19 mouse cellular contexts compared by ENCODE assay signal in the genomic region with DNA sequence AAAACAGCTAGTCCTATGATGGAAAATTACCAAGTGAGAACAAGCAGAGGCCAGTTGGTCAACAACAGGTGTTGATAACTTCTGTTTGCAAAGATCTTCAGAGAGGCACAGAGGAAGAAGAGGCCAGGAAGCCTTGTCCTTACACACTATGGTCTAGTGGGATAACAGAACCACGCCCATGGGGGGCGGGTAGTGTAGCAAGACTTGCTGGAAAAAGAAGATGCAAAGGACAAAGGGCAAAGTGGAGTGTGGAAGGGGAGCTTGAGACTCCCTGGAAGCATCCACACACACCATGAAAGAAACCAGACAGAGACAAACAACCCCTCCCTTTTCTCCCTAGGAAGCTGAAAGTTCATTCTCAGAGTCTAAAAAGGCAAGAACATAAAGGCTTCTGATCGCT. TPM values are rescaled to one million over a fixed set of nuclear protein-coding genes. Genes with fewer than 3 reads are reported as not detected.
DNase-seq lines count a peak whose midpoint lies in the region; ATAC-seq and TF ChIP-seq lines count a peak whose summit lies in the region.
"Had no signal": no experiment of that assay in that cellular context is flagged by ENCODE, and none has a peak within 500 bp of the region (broad histone marks: within the 10 kb centered on the region; RNA-seq: fewer than 3 reads in every experiment).

No protein-coding gene starts in this region.

- no peak overlapping the region; the same call in 1 of the 2 replicates for H3K27ac ChIP-seq in heart, embryonic 10.5 days
- H3K27ac ChIP-seq in liver, postnatal 0 days (ENCODE audit: low read depth), result no peak overlapping the region
- no peak overlapping the region for H3K27ac ChIP-seq in hindbrain, embryonic 13.5 days
- H3K27ac ChIP-seq: embryonic facial prominence, embryonic 15.5 days; forebrain, embryonic 10.5 days; hindbrain, embryonic 10.5 days; limb, embryonic 15.5 days had no signal

- H3K9ac ChIP-seq in liver, postnatal 0 days (replicated peaks), result no peak overlapping the region
- H3K9ac ChIP-seq in hindbrain, embryonic 13.5 days, result no peak overlapping the region
- H3K9ac ChIP-seq: embryonic facial prominence, embryonic 15.5 days; limb, embryonic 15.5 days had no signal

- peak; percentile 87 for DNase-seq in heart, embryonic 10.5 days (ENCODE audit: low spot score)
- DNase-seq in heart, postnatal 4 days, result no peak
- DNase-seq in liver (peak; percentile 71), R1 (ENCODE audit: low read depth, low spot score) (peak; percentile 89)
- DNase-seq in liver, postnatal 0 days, result no peak
- DNase-seq in yolk sac, embryonic 10.5 days (ENCODE audit: low spot score), result peak; percentile 89
- DNase-seq: adrenal gland, adult 2 months; cerebellum, postnatal 10 days; embryo, embryonic 11 days; gastrocnemius, postnatal 25 days had no signal

- no peak overlapping the region for H3K4me2 ChIP-seq in liver, postnatal 0 days (ENCODE audit: low read depth, low read length)
- no peak overlapping the region for H3K4me2 ChIP-seq in hindbrain, embryonic 13.5 days
- H3K4me2 ChIP-seq: embryonic facial prominence, embryonic 15.5 days; limb, embryonic 15.5 days had no signal

- peaks cover 16% of the 10 kb centered on the region for H3K36me3 ChIP-seq in heart, embryonic 10.5 days
- H3K36me3 ChIP-seq in liver, postnatal 0 days (replicated peaks; ENCODE audit: insufficient read depth, low read length), result no peaks in the 10 kb centered on the region; the same call in 1 of the 2 replicates
- peaks cover 19% of the 10 kb centered on the region; the same call in 1 of the 2 replicates for H3K36me3 ChIP-seq in hindbrain, embryonic 13.5 days
- H3K36me3 ChIP-seq: embryonic facial prominence, embryonic 15.5 days; limb, embryonic 15.5 days had no signal

- no peak for ATAC-seq in liver, postnatal 0 days
- no peak for ATAC-seq in hindbrain, embryonic 13.5 days (ENCODE audit: low FRiP score)
- ATAC-seq: inflammation-experienced regulatory T-cells, adult 6 months; lung, postnatal 0 days had no signal

- no peaks in the 10 kb centered on the region for H3K27me3 ChIP-seq in heart, embryonic 10.5 days (ENCODE audit: insufficient read depth, poor library complexity, severe bottlenecking)
- no peaks in the 10 kb centered on the region for H3K27me3 ChIP-seq in liver, postnatal 0 days (ENCODE audit: insufficient read depth, low read length)
- H3K27me3 ChIP-seq in hindbrain, embryonic 13.5 days, result no peaks in the 10 kb centered on the region
- H3K27me3 ChIP-seq: CH12.LX; embryonic facial prominence, embryonic 15.5 days; limb, embryonic 15.5 days had no signal

- no peak for TF ChIP-seq EP300 in liver, postnatal 0 days (IDR thresholded peaks at IDR 0.05; ENCODE audit: low read depth)

- WGBS in heart, embryonic 10.5 days, result 75% methylated on average over 3 of the region's 3 CpGs
- WGBS in liver, postnatal 0 days (ENCODE audit: insufficient replicate concordance), result 70% methylated on average over 3 of the region's 3 CpGs
- whole genome bisulfite sequencing in hindbrain, embryonic 13.5 days, result 84% methylated on average over 3 of the region's 3 CpGs

- H3K4me3 ChIP-seq in heart, embryonic 10.5 days, result no peak overlapping the region
- no peak overlapping the region for H3K4me3 ChIP-seq in liver, postnatal 0 days (ENCODE audit: low read depth, low read length)
- no peak overlapping the region for H3K4me3 ChIP-seq in hindbrain, embryonic 13.5 days
- H3K4me3 ChIP-seq: embryonic facial prominence, embryonic 15.5 days; forebrain, embryonic 10.5 days; hindbrain, embryonic 10.5 days; limb, embryonic 15.5 days had no signal

- H3K4me1 ChIP-seq in heart, embryonic 10.5 days, result peaks cover 41% of the 10 kb centered on the region
- H3K4me1 ChIP-seq in liver, postnatal 0 days (ENCODE audit: insufficient read depth), result peaks cover 46% of the 10 kb centered on the region
- H3K4me1 ChIP-seq in hindbrain, embryonic 13.5 days (replicated peaks), result peaks cover 51% of the 10 kb centered on the region

- no peaks in the 10 kb centered on the region for H3K9me3 ChIP-seq in heart, embryonic 10.5 days
- H3K9me3 ChIP-seq in liver, postnatal 0 days (ENCODE audit: low read length), result no peaks in the 10 kb centered on the region
- no peaks in the 10 kb centered on the region for H3K9me3 ChIP-seq in hindbrain, embryonic 13.5 days
- H3K9me3 ChIP-seq: embryonic facial prominence, embryonic 15.5 days; forebrain, embryonic 10.5 days; hindbrain, embryonic 10.5 days; limb, embryonic 15.5 days had no signal

- TF ChIP-seq CTCF in liver, postnatal 0 days (IDR thresholded peaks at IDR 0.05; ENCODE audit: low read depth), result no peak

RNA-seq across cellular contexts. Expression of a gene that starts 3.8 kb away (rescaled TPM):
- 31.0 and 36.7 TPM in 2 replicates for polyA plus RNA-seq in heart, embryonic 10.5 days (2016; fragmentation: Nextera tagmentation; extraction: Ambion mirVana)
- total RNA-seq in heart, postnatal 4 days (2021), result 10 to 100 TPM; 24.1 to 28.6 TPM
- polyA plus RNA-seq in liver, postnatal 0 days (2015; fragmentation: Nextera tagmentation; extraction: Ambion mirVana), result 4.0 and 4.6 TPM in 2 replicates
- 29.9 and 30.1 TPM in 2 replicates for polyA plus RNA-seq in hindbrain, embryonic 13.5 days (2015; fragmentation: Nextera tagmentation; extraction: Ambion mirVana)

RNA-seq across cellular contexts. Expression of a gene that starts 36.1 kb away (rescaled TPM):
- polyA plus RNA-seq in heart, embryonic 10.5 days (2016; fragmentation: Nextera tagmentation; extraction: Ambion mirVana), result 7.1 and 8.7 TPM in 2 replicates
- 10 to 100 TPM; 30.4 to 33.0 TPM for total RNA-seq in heart, postnatal 4 days (2021)
- 5.9 and 6.2 TPM in 2 replicates for polyA plus RNA-seq in liver, postnatal 0 days (2015; fragmentation: Nextera tagmentation; extraction: Ambion mirVana)
- polyA plus RNA-seq in hindbrain, embryonic 13.5 days (2015; fragmentation: Nextera tagmentation; extraction: Ambion mirVana), result 3.5 and 3.7 TPM in 2 replicates
- total RNA-seq: megakaryocyte-erythroid progenitor cell, adult 5-6 weeks had no signal
- polyA plus RNA-seq: inflammation-experienced regulatory T-cells, adult 6 months had no signal

RNA-seq across cellular contexts. Expression of a gene that starts 39.8 kb away (rescaled TPM):
- polyA plus RNA-seq in heart, embryonic 10.5 days (2016; fragmentation: Nextera tagmentation; extraction: Ambion mirVana), result 12.6 and 19.9 TPM in 2 replicates
- total RNA-seq in heart, postnatal 4 days (2021), result 1 to 10 TPM; 3.4 to 3.9 TPM
- 0.58 and 0.69 TPM in 2 replicates for polyA plus RNA-seq in liver, postnatal 0 days (2015; fragmentation: Nextera tagmentation; extraction: Ambion mirVana)
- polyA plus RNA-seq in hindbrain, embryonic 13.5 days (2015; fragmentation: Nextera tagmentation; extraction: Ambion mirVana), result 24.9 and 26.5 TPM in 2 replicates

RNA-seq across cellular contexts. Expression of a gene that starts 46.4 kb away (rescaled TPM):
- 149 and 215 TPM in 2 replicates for polyA plus RNA-seq in heart, embryonic 10.5 days (2016; fragmentation: Nextera tagmentation; extraction: Ambion mirVana)
- 10 to 100 TPM; 69.0 to 74.2 TPM for total RNA-seq in heart, postnatal 4 days (2021)
- polyA plus RNA-seq in liver, postnatal 0 days (2015; fragmentation: Nextera tagmentation; extraction: Ambion mirVana), result 23.1 and 27.6 TPM in 2 replicates
- 303 and 314 TPM in 2 replicates for polyA plus RNA-seq in hindbrain, embryonic 13.5 days (2015; fragmentation: Nextera tagmentation; extraction: Ambion mirVana)

Comparison
In these comparisons a context has a peak if more than half of its experiments do, and no peak if none do; other contexts are left out.
1. DNase-seq: peak in heart, embryonic 10.5 days (single experiment), liver (single experiment), R1 (single experiment) and yolk sac, embryonic 10.5 days (single experiment); none in heart, postnatal 4 days (single experiment) and liver, postnatal 0 days (single experiment).